Comparison of ENCODE assay signal across 11 mouse cellular contexts in genomic region chr17:28253216-28253615, GRCm38 (mm10). TPM values are rescaled to one million over a fixed set of nuclear protein-coding genes. Genes with fewer than 3 reads are reported as not detected.
DNase-seq lines count a peak whose midpoint lies in the region; ATAC-seq and TF ChIP-seq lines count a peak whose summit lies in the region.
"Had no signal": no experiment of that assay in that cellular context is flagged by ENCODE, and none has a peak within 500 bp of the region (broad histone marks: within the 10 kb centered on the region; RNA-seq: fewer than 3 reads in every experiment).

No protein-coding gene starts in this region.

- peaks cover 10% of the 10 kb centered on the region; the same call in 1 of the 2 replicates for H3K36me3 ChIP-seq in heart, embryonic 10.5 days
- no peaks in the 10 kb centered on the region for H3K36me3 ChIP-seq in midbrain, embryonic 11.5 days (ENCODE audit: control insufficient read depth, insufficient read depth, low read length)
- H3K36me3 ChIP-seq in midbrain, embryonic 16.5 days (ENCODE audit: control insufficient read depth, insufficient read depth, low read length) = no peaks in the 10 kb centered on the region
- no peaks in the 10 kb centered on the region for H3K36me3 ChIP-seq in kidney, postnatal 0 days (ENCODE audit: insufficient read depth, low read length)
- H3K36me3 ChIP-seq in stomach, postnatal 0 days (ENCODE audit: control insufficient read depth, insufficient read depth, low read length) = no peaks in the 10 kb centered on the region

- peak; percentile 48 to 80 for DNase-seq in heart, adult 18-20 months
- DNase-seq in heart, embryonic 10.5 days (ENCODE audit: low spot score) = no peak
- DNase-seq in midbrain, embryonic 11.5 days (ENCODE audit: low spot score, missing footprints) = no peak
- DNase-seq in kidney, postnatal 0 days (ENCODE audit: low spot score) = peak; percentile 77
- peak; percentile 54 for DNase-seq in stomach, postnatal 0 days (ENCODE audit: low spot score)
- no peak for DNase-seq in thymus, postnatal 4 days
- no peak for DNase-seq in frontal cortex, postnatal 36 days (ENCODE audit: low spot score in 2 of 2)
- DNase-seq: layer of hippocampus, adult 9-11 months; right cerebral cortex, adult 18-20 months had no signal

- H3K9me3 ChIP-seq in heart, embryonic 10.5 days = no peaks in the 10 kb centered on the region
- no peaks in the 10 kb centered on the region for H3K9me3 ChIP-seq in midbrain, embryonic 11.5 days (ENCODE audit: control insufficient read depth, low read length)
- no peaks in the 10 kb centered on the region for H3K9me3 ChIP-seq in midbrain, embryonic 16.5 days (replicated peaks; ENCODE audit: control insufficient read depth, low read length, poor library complexity, severe bottlenecking)
- no peaks in the 10 kb centered on the region for H3K9me3 ChIP-seq in kidney, postnatal 0 days (replicated peaks; ENCODE audit: low read length)
- no peaks in the 10 kb centered on the region for H3K9me3 ChIP-seq in stomach, postnatal 0 days (ENCODE audit: control insufficient read depth, low read length)

- no peak overlapping the region for H3K27ac ChIP-seq in heart, embryonic 10.5 days
- H3K27ac ChIP-seq in midbrain, embryonic 11.5 days (ENCODE audit: low read depth, low read length) = no peak overlapping the region
- H3K27ac ChIP-seq in midbrain, embryonic 16.5 days (ENCODE audit: low read length) = no peak overlapping the region
- H3K27ac ChIP-seq in kidney, postnatal 0 days = no peak overlapping the region
- H3K27ac ChIP-seq in stomach, postnatal 0 days (replicated peaks) = no peak overlapping the region

- H3K4me2 ChIP-seq in midbrain, embryonic 11.5 days = no peak overlapping the region
- H3K4me2 ChIP-seq in midbrain, embryonic 16.5 days (ENCODE audit: low read length) = no peak overlapping the region
- no peak overlapping the region for H3K4me2 ChIP-seq in kidney, postnatal 0 days (ENCODE audit: low read length)
- H3K4me2 ChIP-seq in stomach, postnatal 0 days (replicated peaks; ENCODE audit: low read depth) = no peak overlapping the region

- no peaks in the 10 kb centered on the region for H3K27me3 ChIP-seq in heart, embryonic 10.5 days (ENCODE audit: insufficient read depth, poor library complexity, severe bottlenecking)
- no peaks in the 10 kb centered on the region for H3K27me3 ChIP-seq in midbrain, embryonic 11.5 days (ENCODE audit: control insufficient read depth, insufficient read depth, low read length)
- no peaks in the 10 kb centered on the region for H3K27me3 ChIP-seq in midbrain, embryonic 16.5 days (ENCODE audit: control insufficient read depth, insufficient read depth, low read depth, low read length)
- no peaks in the 10 kb centered on the region for H3K27me3 ChIP-seq in kidney, postnatal 0 days (ENCODE audit: insufficient read depth, low read length)
- H3K27me3 ChIP-seq in stomach, postnatal 0 days (ENCODE audit: control insufficient read depth, insufficient read depth, low read length) = no peaks in the 10 kb centered on the region

- TF ChIP-seq CTCF in kidney, postnatal 0 days (IDR thresholded peaks at IDR 0.05; ENCODE audit: low read depth) = no peak
- TF ChIP-seq CTCF in stomach, postnatal 0 days (IDR thresholded peaks at IDR 0.05; ENCODE audit: low read depth) = no peak

- WGBS in heart, embryonic 10.5 days = 81% methylated on average over 7 of the region's 7 CpGs
- 81% methylated on average over 7 of the region's 7 CpGs for WGBS in midbrain, embryonic 11.5 days
- WGBS in midbrain, embryonic 16.5 days = 88% methylated on average over 7 of the region's 7 CpGs
- WGBS in kidney, postnatal 0 days = 55% methylated on average over 7 of the region's 7 CpGs
- WGBS in stomach, postnatal 0 days = 67% methylated on average over 7 of the region's 7 CpGs

- peak; percentile 58; the same call in 1 of the 2 replicates for ATAC-seq in midbrain, embryonic 11.5 days (ENCODE audit: low FRiP score)
- ATAC-seq in midbrain, embryonic 16.5 days = no peak
- ATAC-seq in kidney, postnatal 0 days (replicated peaks; ENCODE audit: low FRiP score, low read depth) = 0 out of 2 replicates have a peak, but pooled peaks have one; percentile 22
- ATAC-seq in stomach, postnatal 0 days (ENCODE audit: low FRiP score, low TSS enrichment) = 0 out of 2 replicates have a peak, but pooled peaks have one; percentile 46
- ATAC-seq: forebrain, embryonic 14.5 days had no signal

- H3K9ac ChIP-seq in midbrain, embryonic 11.5 days (ENCODE audit: low read length) = no peak overlapping the region
- H3K9ac ChIP-seq in midbrain, embryonic 16.5 days (ENCODE audit: low read depth, low read length) = no peak overlapping the region
- no peak overlapping the region for H3K9ac ChIP-seq in kidney, postnatal 0 days (ENCODE audit: low read depth, low read length)
- H3K9ac ChIP-seq in stomach, postnatal 0 days (ENCODE audit: low read length) = no peak overlapping the region

- H3K4me1 ChIP-seq in heart, embryonic 10.5 days = peaks cover 48% of the 10 kb centered on the region
- no peaks in the 10 kb centered on the region for H3K4me1 ChIP-seq in midbrain, embryonic 11.5 days (ENCODE audit: control insufficient read depth, insufficient read depth, low read length)
- H3K4me1 ChIP-seq in midbrain, embryonic 16.5 days (ENCODE audit: control insufficient read depth, insufficient read depth, low read length) = peaks cover 8% of the 10 kb centered on the region
- H3K4me1 ChIP-seq in kidney, postnatal 0 days (replicated peaks; ENCODE audit: insufficient read depth, low read length) = peaks cover 21% of the 10 kb centered on the region
- 0 out of 2 replicates have a peak, but pooled peaks cover 2% of the 10 kb centered on the region for H3K4me1 ChIP-seq in stomach, postnatal 0 days (replicated peaks; ENCODE audit: control insufficient read depth, insufficient read depth)

- no peak for TF ChIP-seq EP300 in stomach, postnatal 0 days (optimal IDR thresholded peaks at IDR 0.05)

- no peak overlapping the region for H3K4me3 ChIP-seq in heart, embryonic 10.5 days
- H3K4me3 ChIP-seq in midbrain, embryonic 11.5 days (ENCODE audit: low read depth, low read length) = no peak overlapping the region
- no peak overlapping the region for H3K4me3 ChIP-seq in midbrain, embryonic 16.5 days (ENCODE audit: low read depth, low read length)
- no peak overlapping the region for H3K4me3 ChIP-seq in kidney, postnatal 0 days (replicated peaks; ENCODE audit: low read depth, low read length)
- H3K4me3 ChIP-seq in stomach, postnatal 0 days (ENCODE audit: low read depth, low read length) = no peak overlapping the region

RNA-seq across cellular contexts. Expression of gene Ppard, which starts 20.7 kb away (rescaled TPM):
- 10 to 100 TPM; 28.1 to 29.9 TPM for total RNA-seq in heart, adult 18-20 months (2021)
- 0.87 and 1.2 TPM in 2 replicates for polyA plus RNA-seq in heart, embryonic 10.5 days (2016; fragmentation: Nextera tagmentation; extraction: Ambion mirVana)
- polyA plus RNA-seq in midbrain, embryonic 11.5 days (2014; fragmentation: Nextera tagmentation; extraction: Ambion mirVana) = 1.7 and 1.8 TPM in 2 replicates
- 1.2 and 1.6 TPM in 2 replicates for polyA plus RNA-seq in midbrain, embryonic 16.5 days (2015; fragmentation: Nextera tagmentation; extraction: Ambion mirVana)
- 1.8 and 2.0 TPM in 2 replicates for polyA plus RNA-seq in kidney, postnatal 0 days (2015; fragmentation: Nextera tagmentation; extraction: Ambion mirVana)
- polyA plus RNA-seq in stomach, postnatal 0 days (2015; fragmentation: Nextera tagmentation; extraction: Ambion mirVana) = 3.1 and 3.4 TPM in 2 replicates

RNA-seq across cellular contexts. Expression of gene Def6, which starts 45.6 kb away (rescaled TPM):
- total RNA-seq in heart, adult 18-20 months (2021) = 1 to 10 TPM; 3.2 to 3.3 TPM
- 3.2 and 5.2 TPM in 2 replicates for polyA plus RNA-seq in heart, embryonic 10.5 days (2016; fragmentation: Nextera tagmentation; extraction: Ambion mirVana)
- 1.7 and 1.8 TPM in 2 replicates for polyA plus RNA-seq in midbrain, embryonic 11.5 days (2014; fragmentation: Nextera tagmentation; extraction: Ambion mirVana)
- 6.1 and 6.8 TPM in 2 replicates for polyA plus RNA-seq in midbrain, embryonic 16.5 days (2015; fragmentation: Nextera tagmentation; extraction: Ambion mirVana)
- polyA plus RNA-seq in kidney, postnatal 0 days (2015; fragmentation: Nextera tagmentation; extraction: Ambion mirVana) = 8.6 and 9.2 TPM in 2 replicates
- polyA plus RNA-seq in stomach, postnatal 0 days (2015; fragmentation: Nextera tagmentation; extraction: Ambion mirVana) = 11.4 and 12.0 TPM in 2 replicates

Comparison
In these comparisons a context has a peak if more than half of its experiments do, and no peak if none do; other contexts are left out.
1. DNase-seq: peak in heart, adult 18-20 months (2 of 2), kidney, postnatal 0 days (single experiment) and stomach, postnatal 0 days (single experiment); none in heart, embryonic 10.5 days (single experiment), midbrain, embryonic 11.5 days (single experiment), thymus, postnatal 4 days (single experiment) and frontal cortex, postnatal 36 days (0 of 2).